24 mouse cellular contexts compared by ENCODE assay signal in genomic region chr1:14566386-14566785, GRCm38 (mm10).
DNase-seq lines count a peak whose midpoint lies in the region; ATAC-seq and TF ChIP-seq lines count a peak whose summit lies in the region.
"Had no signal": no experiment of that assay in that cellular context is flagged by ENCODE, and none has a peak within 500 bp of the region (broad histone marks: within the 10 kb centered on the region; RNA-seq: fewer than 3 reads in every experiment).

No protein-coding gene starts in this region.

- H3K79me2 ChIP-seq in myocyte (ENCODE audit: control insufficient read depth, insufficient read depth) = no peaks in the 10 kb centered on the region

- ATAC-seq in hindbrain, postnatal 0 days = no peak
- ATAC-seq: activated CD4-positive, CD25-positive, alpha-beta regulatory T cell, adult 4 months; CD4-positive, CD25-positive, alpha-beta regulatory T cell, adult 4 months; forebrain, embryonic 13.5 days; forebrain, embryonic 15.5 days; forebrain, postnatal 0 days; Patski had no signal

- H3K27ac ChIP-seq in hindbrain, postnatal 0 days = no peak overlapping the region
- H3K27ac ChIP-seq: embryonic facial prominence, embryonic 12.5 days; forebrain, embryonic 13.5 days; forebrain, embryonic 15.5 days had no signal

- peak; percentile 51 for DNase-seq in 3T3-L1 (ENCODE audit: low read depth, low spot score)
- peak; percentile 71 for DNase-seq in Muller cell, postnatal 12 days (ENCODE audit: inconsistent ontology term)
- DNase-seq in heart, adult 8-10 months (ENCODE audit: low spot score) = no peak
- DNase-seq in hindbrain, postnatal 0 days (ENCODE audit: low spot score) = no peak
- DNase-seq: adrenal gland, adult 8-10 months; adrenal gland, postnatal 14 days; adrenal gland, postnatal 36 days; B cell, adult 2 months; cerebellum, adult 11-12 months; cerebellum, adult 2 months; cerebellum, adult 9-10 months; cerebellum, postnatal 10 days; cerebellum, postnatal 25 days; forebrain, postnatal 0 days had no signal

- no peak overlapping the region for H3K9ac ChIP-seq in hindbrain, postnatal 0 days (replicated peaks; ENCODE audit: low read length)
- H3K9ac ChIP-seq: embryonic facial prominence, embryonic 12.5 days; forebrain, embryonic 13.5 days; forebrain, embryonic 15.5 days; forebrain, postnatal 0 days had no signal

- no peaks in the 10 kb centered on the region for H3K4me1 ChIP-seq in hindbrain, postnatal 0 days (ENCODE audit: insufficient read depth, low read length)
- H3K4me1 ChIP-seq: forebrain, embryonic 15.5 days had no signal

- H3K4me2 ChIP-seq in myocyte (ENCODE audit: low read depth) = peak overlapping the region; percentile 14
- no peak overlapping the region for H3K4me2 ChIP-seq in hindbrain, postnatal 0 days (ENCODE audit: low read depth, low read length)
- H3K4me2 ChIP-seq: embryonic facial prominence, embryonic 12.5 days; forebrain, embryonic 13.5 days; forebrain, embryonic 15.5 days had no signal

- H3K4me3 ChIP-seq in myocyte = no peak overlapping the region
- H3K4me3 ChIP-seq in hindbrain, postnatal 0 days (ENCODE audit: low read length) = no peak overlapping the region
- H3K4me3 ChIP-seq: embryonic facial prominence, embryonic 10.5 days; embryonic facial prominence, embryonic 12.5 days; forebrain, embryonic 13.5 days; forebrain, embryonic 15.5 days had no signal

- no peak overlapping the region for H3ac ChIP-seq in myocyte (ENCODE audit: control insufficient read depth, insufficient read length)

- H3K9me3 ChIP-seq in hindbrain, postnatal 0 days (ENCODE audit: low read length) = no peaks in the 10 kb centered on the region
- H3K9me3 ChIP-seq: embryonic facial prominence, embryonic 10.5 days; embryonic facial prominence, embryonic 12.5 days; forebrain, embryonic 13.5 days; forebrain, embryonic 15.5 days; G1E had no signal

- WGBS in hindbrain, postnatal 0 days = 65% methylated on average over 1 of the region's 1 CpGs

- TF ChIP-seq CTCF in hindbrain, postnatal 0 days (IDR thresholded peaks at IDR 0.05; ENCODE audit: low read depth) = no peak

- no peaks in the 10 kb centered on the region for H3K27me3 ChIP-seq in myocyte (ENCODE audit: control insufficient read depth, insufficient read depth, insufficient read length)
- H3K27me3 ChIP-seq in hindbrain, postnatal 0 days (ENCODE audit: insufficient read depth, low read length) = no peaks in the 10 kb centered on the region
- H3K27me3 ChIP-seq: CH12.LX; embryonic facial prominence, embryonic 12.5 days; forebrain, embryonic 13.5 days; forebrain, embryonic 15.5 days; Patski had no signal

- TF ChIP-seq POLR2A in myocyte (IDR thresholded peaks at IDR 0.05; ENCODE audit: insufficient read length, low read depth) = no peak

- no peaks in the 10 kb centered on the region for H3K36me3 ChIP-seq in myocyte (ENCODE audit: control insufficient read depth, insufficient read depth)
- no peaks in the 10 kb centered on the region for H3K36me3 ChIP-seq in hindbrain, postnatal 0 days (ENCODE audit: insufficient read depth, low read length)
- H3K36me3 ChIP-seq: embryonic facial prominence, embryonic 10.5 days; embryonic facial prominence, embryonic 12.5 days; forebrain, embryonic 15.5 days; G1E had no signal

TF ChIP-seq in myocyte, 11 proteins besides CTCF, POLR2A, EP300 and RAD21:
- TF ChIP-seq TCF12 (IDR thresholded peaks at IDR 0.05; ENCODE audit: insufficient read depth, poor library complexity, severe bottlenecking) (no peak), MAX (IDR thresholded peaks at IDR 0.05; ENCODE audit: low read depth) (no peak), CEBPB (IDR thresholded peaks at IDR 0.05; ENCODE audit: insufficient read depth, poor library complexity, severe bottlenecking) (no peak), POLR2AphosphoS2 (IDR thresholded peaks at IDR 0.05; ENCODE audit: insufficient read length, low read depth) (no peak), TCF3 (IDR thresholded peaks at IDR 0.05; ENCODE audit: insufficient read length, low read depth) (no peak)

Comparison
In these comparisons a context has a peak if more than half of its experiments do, and no peak if none do; other contexts are left out.
1. DNase-seq: peak in 3T3-L1 (single experiment) and Muller cell, postnatal 12 days (single experiment); none in heart, adult 8-10 months (single experiment) and hindbrain, postnatal 0 days (single experiment).